Mouse (Mus musculus) CD4-positive, CD25-positive, alpha-beta regulatory T cell, adult 2 months (primary cell): ENCODE data around the gene Rragd.
A peak's percentile ranks its signal among the peaks of the same experiment; 100 is the strongest.
"Not testable (repeated sequence)": the region's sequence is repeated elsewhere in the genome, so short reads cannot be mapped to it uniquely, and the experiment has no call there.

ENCODE experiments used
- DNase-seq: peaks from one replicate; pipeline ENCODE4 v3.0.0-alpha.2; 2012; ENCODE audit warnings: low read depth, low spot score

The Rragd gene

GRCm38 (mm10) chr4:32984801-32985675, 2.2 kb downstream of the Rragd start:
- peak; percentile 37 for DNase-seq

DNA sequence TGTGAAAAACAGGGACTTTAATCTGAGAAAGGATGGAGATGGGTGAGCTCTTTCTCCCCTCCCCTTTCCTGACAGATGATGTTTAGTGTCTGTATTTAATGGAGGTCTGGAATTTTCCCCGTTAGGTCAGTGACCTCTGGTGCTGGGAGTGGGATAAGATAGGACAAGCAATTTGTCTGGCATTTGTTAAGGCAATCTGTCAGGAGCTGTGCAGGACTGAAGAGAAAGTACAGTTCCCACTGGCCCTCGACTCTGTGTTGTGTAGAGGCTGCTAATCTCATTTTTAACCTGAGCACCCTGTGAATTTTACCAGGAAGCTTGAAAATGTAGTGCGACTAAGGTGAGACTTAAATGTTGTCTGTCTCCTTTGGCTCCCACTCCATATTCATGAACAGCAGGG, 2.8 kb downstream of the Rragd start:
- DNase-seq, result no peak

- DNase-seq, result no peak
These were observed 4.2 kb downstream of the Rragd start for GRCm38 (mm10) chr4:32987006-32987405.

- no peak for DNase-seq
These were observed 6.5 kb downstream of the Rragd start for GRCm38 (mm10) chr4:32989346-32989745.

- DNase-seq, result peak; percentile 26
These were observed 11.3 kb downstream of the Rragd start for GRCm38 (mm10) chr4:32994168-32994567.

- no peak for DNase-seq
These were observed 13.2 kb downstream of the Rragd start for GRCm38 (mm10) chr4:32996083-32996482.

DNA sequence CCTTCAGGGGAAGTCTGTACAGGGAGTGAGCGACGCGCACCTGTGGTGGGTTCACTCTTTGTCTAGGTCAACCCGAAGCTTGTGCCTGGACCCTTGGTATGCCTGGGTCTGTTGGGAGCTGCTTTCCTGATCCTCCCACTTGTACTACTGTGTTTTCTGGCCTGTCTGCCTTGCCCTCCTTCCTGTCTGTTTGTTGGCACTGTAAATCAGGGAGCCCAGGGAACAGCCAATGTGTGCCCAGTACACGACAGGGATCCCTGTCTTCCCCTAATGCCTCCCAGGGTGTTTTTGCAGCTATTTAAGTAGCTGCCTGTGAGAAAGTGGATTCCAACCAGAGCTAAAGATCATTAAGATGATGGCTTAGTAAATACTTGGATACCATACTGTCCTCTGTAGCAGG, 14.7 kb downstream of the Rragd start:
- no peak for DNase-seq

GRCm38 (mm10) chr4:32998996-32999395, 16.2 kb downstream of the Rragd start:
- DNase-seq, result no peak

DNA sequence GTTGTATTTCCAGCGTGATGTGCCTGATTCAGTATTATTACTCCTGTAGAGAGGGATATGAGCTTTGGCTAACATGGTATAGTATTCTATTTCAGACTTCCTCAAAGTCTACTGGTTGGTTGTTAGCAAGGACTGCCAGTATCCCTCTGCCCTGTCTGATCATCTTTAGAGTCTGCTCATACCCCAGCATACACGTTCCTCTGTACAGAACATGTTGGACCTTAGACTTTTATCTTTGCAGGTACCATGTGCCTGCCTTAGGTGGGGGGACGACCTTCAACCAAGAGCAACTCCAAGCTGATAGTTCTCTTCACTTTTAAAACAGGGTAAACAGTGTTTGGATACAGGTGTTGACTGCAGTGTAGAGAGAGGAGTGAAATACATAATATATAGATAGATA, 19.2 kb downstream of the Rragd start:
- no peak for DNase-seq

DNA sequence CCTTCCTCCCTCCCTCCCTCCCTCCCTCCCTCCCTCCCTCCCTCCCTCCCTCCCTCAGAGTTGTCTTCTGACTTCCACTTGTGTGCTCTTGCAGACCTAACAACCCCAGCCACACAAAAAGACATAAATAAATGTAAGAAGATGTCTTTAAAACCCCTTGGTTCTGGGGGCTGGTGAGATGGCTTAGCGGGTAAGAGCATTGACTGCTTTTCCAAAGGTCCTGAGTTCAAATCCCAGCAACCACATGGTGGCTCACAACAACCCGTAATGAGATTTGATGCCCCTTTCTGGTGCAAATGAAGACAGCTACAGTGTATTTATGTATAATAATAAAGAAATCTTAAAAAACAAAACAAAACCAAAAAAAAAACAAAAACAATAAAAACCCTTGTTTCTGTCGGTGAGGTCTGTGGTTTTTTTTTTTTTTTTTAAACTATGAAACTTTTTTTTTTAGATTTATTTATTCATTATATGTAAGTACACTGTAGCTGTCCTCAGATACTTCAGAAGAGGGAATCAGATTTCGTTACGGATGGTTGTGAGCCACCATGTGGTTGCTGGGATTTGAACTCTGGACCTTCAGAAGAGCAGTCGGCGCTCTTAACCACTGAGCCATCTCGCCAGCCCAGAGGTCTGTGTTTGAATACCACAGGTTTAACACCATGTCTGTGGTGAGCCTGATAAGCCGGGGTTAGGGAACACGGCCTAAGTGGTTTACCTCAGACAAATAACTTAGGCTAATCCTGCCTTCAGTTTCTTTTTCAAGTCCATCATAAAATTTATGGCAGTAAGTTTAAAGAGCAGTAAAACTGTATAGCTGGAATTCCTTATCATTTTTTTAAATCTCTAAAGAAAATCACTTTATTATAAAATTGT, 23.0 kb downstream of the Rragd start:
- DNase-seq, result not testable (repeated sequence)

GRCm38 (mm10) chr4:33006844-33007243, 24.0 kb downstream of the Rragd start:
- DNase-seq, result no peak

- DNase-seq, result no peak
These were observed 24.8 kb downstream of the Rragd start for GRCm38 (mm10) chr4:33007443-33008217.

DNA sequence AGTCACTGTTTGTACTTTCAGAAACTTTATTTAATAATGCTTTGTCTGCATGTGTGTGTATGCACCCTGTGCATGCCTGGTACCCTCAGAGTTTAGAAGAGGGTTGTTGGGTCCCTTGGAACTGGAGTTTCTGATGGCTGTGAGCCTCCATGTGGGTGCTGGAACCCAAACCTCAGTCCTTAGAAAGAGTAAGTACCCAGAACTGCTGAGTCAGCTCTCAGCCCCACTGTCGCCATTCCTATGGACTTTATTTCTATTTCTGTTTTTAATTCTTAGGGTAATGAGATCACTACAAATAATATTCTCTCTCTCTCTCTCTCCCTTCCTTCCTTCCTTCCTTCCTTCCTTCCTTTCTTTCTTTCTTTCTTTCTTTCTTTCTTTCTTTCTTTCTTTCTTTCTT, 27.2 kb downstream of the Rragd start:
- no peak for DNase-seq

DNA sequence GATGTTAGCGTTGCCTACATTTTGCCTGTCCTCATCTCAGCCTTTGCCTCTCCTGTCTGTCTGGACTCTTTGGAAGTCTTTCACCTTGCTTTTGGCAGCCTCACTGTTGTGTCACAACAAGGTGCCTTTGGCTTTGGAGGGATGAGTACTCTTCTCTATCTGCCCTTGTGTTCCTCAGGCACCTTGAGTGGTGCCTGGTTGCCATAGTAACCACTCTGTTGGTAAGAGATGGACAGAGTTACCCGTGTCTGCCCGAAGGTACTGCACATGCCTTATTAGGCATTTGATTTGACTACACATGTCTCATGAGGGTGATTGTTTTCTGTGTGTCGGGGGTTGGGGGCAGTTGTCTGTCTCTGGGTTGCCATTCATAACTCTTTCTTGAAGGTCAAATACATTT, 29.6 kb downstream of the Rragd start:
- DNase-seq, result no peak

- DNase-seq, result peak; percentile 93
These were observed 35.6 kb downstream of the Rragd start for GRCm38 (mm10) chr4:33018361-33018999.

GRCm38 (mm10) chr4:33024420-33024819, 41.6 kb downstream of the Rragd start:
- DNase-seq, result no peak

DNA sequence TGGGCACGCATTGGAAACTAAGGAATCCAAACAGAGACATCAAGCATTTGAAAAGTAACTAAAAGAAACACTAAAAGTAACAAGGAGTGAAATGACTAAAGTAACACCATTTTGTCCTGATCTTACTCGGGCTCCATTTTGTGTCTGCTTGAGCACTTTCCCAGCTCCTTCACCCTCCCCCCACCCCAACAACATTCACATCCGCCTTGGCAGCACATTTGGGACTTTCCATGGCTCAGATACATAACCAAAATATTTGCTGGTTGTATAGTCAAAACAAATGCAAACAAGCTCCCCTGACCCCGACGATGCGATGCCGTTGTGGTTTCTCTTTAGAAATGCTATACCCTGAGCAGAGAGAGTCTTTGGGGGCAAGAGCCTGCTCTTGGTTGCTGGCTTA, 46.3 kb downstream of the Rragd start:
- DNase-seq, result peak; percentile 12

- DNase-seq, result no peak
These were observed 47.7 kb downstream of the Rragd start for GRCm38 (mm10) chr4:33030264-33031194.

- DNase-seq, result peak; percentile 92
These were observed 48.5 kb downstream of the Rragd start, which contains the start of gene Ube2j1 for GRCm38 (mm10) chr4:33031195-33031960. Ube2j1 (plus strand) TSS chr4:33031416.
